10 mouse cellular contexts compared by ENCODE assay signal in genomic region chr16:10782377-10783151, GRCm38 (mm10). TPM values are rescaled to one million over a fixed set of nuclear protein-coding genes. Genes with fewer than 3 reads are reported as not detected.
DNase-seq lines count a peak whose midpoint lies in the region; ATAC-seq and TF ChIP-seq lines count a peak whose summit lies in the region.
"Had no signal": no experiment of that assay in that cellular context is flagged by ENCODE, and none has a peak within 500 bp of the region (broad histone marks: within the 10 kb centered on the region; RNA-seq: fewer than 3 reads in every experiment).

No protein-coding gene starts in this region.

- peaks cover 24% of the 10 kb centered on the region for H3K4me1 ChIP-seq in liver, embryonic 11.5 days (replicated peaks; ENCODE audit: control insufficient read depth, insufficient read depth, low read length)
- peaks cover 30% of the 10 kb centered on the region for H3K4me1 ChIP-seq in embryonic facial prominence, embryonic 12.5 days
- peaks cover 12% of the 10 kb centered on the region for H3K4me1 ChIP-seq in hindbrain, embryonic 16.5 days (ENCODE audit: control insufficient read depth, insufficient read depth, low read depth, low read length)

- peaks cover 5% of the 10 kb centered on the region for H3K79me2 ChIP-seq in myocyte (ENCODE audit: control insufficient read depth, insufficient read depth)

- H3K27me3 ChIP-seq in liver, embryonic 11.5 days (replicated peaks; ENCODE audit: control insufficient read depth, insufficient read depth, low read length) = peaks cover 27% of the 10 kb centered on the region
- H3K27me3 ChIP-seq in embryonic facial prominence, embryonic 12.5 days = no peaks in the 10 kb centered on the region
- no peaks in the 10 kb centered on the region for H3K27me3 ChIP-seq in hindbrain, embryonic 16.5 days (replicated peaks; ENCODE audit: control insufficient read depth, insufficient read depth, low read length)
- H3K27me3 ChIP-seq in myocyte (ENCODE audit: control insufficient read depth, insufficient read depth, insufficient read length) = no peaks in the 10 kb centered on the region

- no peak overlapping the region for H3ac ChIP-seq in myocyte (ENCODE audit: control insufficient read depth, insufficient read length)

- H3K4me3 ChIP-seq in liver, embryonic 11.5 days (ENCODE audit: low read depth, low read length) = no peak overlapping the region
- peak overlapping the region; percentile 52; the same call in 1 of the 2 replicates for H3K4me3 ChIP-seq in embryonic facial prominence, embryonic 12.5 days
- no peak overlapping the region; the same call in 1 of the 2 replicates for H3K4me3 ChIP-seq in hindbrain, embryonic 16.5 days (ENCODE audit: low read length)
- peak overlapping the region; percentile 64 for H3K4me3 ChIP-seq in myocyte

- no peak overlapping the region for H3K9ac ChIP-seq in liver, embryonic 11.5 days (ENCODE audit: low read depth, low read length)
- 0 out of 2 replicates have a peak overlapping the region, but pooled peaks have one; percentile 28 for H3K9ac ChIP-seq in embryonic facial prominence, embryonic 12.5 days
- peak overlapping the region; percentile 25; the same call in 1 of the 2 replicates for H3K9ac ChIP-seq in hindbrain, embryonic 16.5 days (ENCODE audit: low read depth, low read length)

- WGBS in liver, embryonic 11.5 days = 42% methylated on average over 6 of the region's 6 CpGs
- 41% methylated on average over 6 of the region's 6 CpGs for WGBS in embryonic facial prominence, embryonic 12.5 days
- 47% methylated on average over 6 of the region's 6 CpGs for WGBS in hindbrain, embryonic 16.5 days

- no peak for ATAC-seq in liver, embryonic 11.5 days (replicated peaks; ENCODE audit: low FRiP score)
- ATAC-seq in embryonic facial prominence, embryonic 12.5 days (ENCODE audit: insufficient number of reproducible peaks, insufficient read depth, low FRiP score, low TSS enrichment) = no peak
- ATAC-seq in hindbrain, embryonic 16.5 days = no peak
- ATAC-seq in frontal cortex, adult (ENCODE audit: low TSS enrichment) = no peak

- DNase-seq in liver, embryonic 11.5 days (ENCODE audit: low spot score) = no peak
- no peak for DNase-seq in liver
- DNase-seq in embryo, embryonic 9.5 days (ENCODE audit: extremely low spot score) = no peak
- DNase-seq in gastrocnemius, postnatal 14 days = no peak

- no peak overlapping the region; the same call in 1 of the 2 replicates for H3K27ac ChIP-seq in liver, embryonic 11.5 days (ENCODE audit: low read depth, low read length)
- peak overlapping the region; percentile 78 for H3K27ac ChIP-seq in embryonic facial prominence, embryonic 12.5 days
- H3K27ac ChIP-seq in hindbrain, embryonic 16.5 days (ENCODE audit: low read depth, low read length) = no peak overlapping the region

- no peaks in the 10 kb centered on the region for H3K9me3 ChIP-seq in liver, embryonic 11.5 days (ENCODE audit: control insufficient read depth, low read length)
- H3K9me3 ChIP-seq in embryonic facial prominence, embryonic 12.5 days = no peaks in the 10 kb centered on the region
- no peaks in the 10 kb centered on the region for H3K9me3 ChIP-seq in hindbrain, embryonic 16.5 days (ENCODE audit: control insufficient read depth, low read length)

- H3K4me2 ChIP-seq in liver, embryonic 11.5 days = peak overlapping the region; percentile 100
- peak overlapping the region; percentile 98 for H3K4me2 ChIP-seq in embryonic facial prominence, embryonic 12.5 days (replicated peaks)
- H3K4me2 ChIP-seq in hindbrain, embryonic 16.5 days (ENCODE audit: low read length) = peak overlapping the region; percentile 99
- peak overlapping the region; percentile 79 for H3K4me2 ChIP-seq in myocyte (ENCODE audit: low read depth)

- intact Hi-C loops in gastrocnemius, postnatal 14 days (cut with DNase I; ENCODE audit: low total_unique reads) = loop anchor here (5.0 kb wide), 1 partner anchor 140 kb away; no protein-coding TSS in a partner anchor

- no peak for TF ChIP-seq POLR2A in myocyte (IDR thresholded peaks at IDR 0.05; ENCODE audit: insufficient read length, low read depth)

- H3K36me3 ChIP-seq in liver, embryonic 11.5 days (ENCODE audit: control insufficient read depth, insufficient read depth, low read length) = no peaks in the 10 kb centered on the region
- H3K36me3 ChIP-seq in embryonic facial prominence, embryonic 12.5 days = no peaks in the 10 kb centered on the region
- H3K36me3 ChIP-seq in hindbrain, embryonic 16.5 days (ENCODE audit: control insufficient read depth, insufficient read depth, low read length) = no peaks in the 10 kb centered on the region
- H3K36me3 ChIP-seq in myocyte (ENCODE audit: control insufficient read depth, insufficient read depth) = no peaks in the 10 kb centered on the region

TF ChIP-seq in myocyte, 11 proteins besides CTCF, POLR2A, EP300 and RAD21:
- TF ChIP-seq TCF12 (IDR thresholded peaks at IDR 0.05; ENCODE audit: insufficient read depth, poor library complexity, severe bottlenecking) = no peak
- TF ChIP-seq SRF (IDR thresholded peaks at IDR 0.05; ENCODE audit: control insufficient read depth, insufficient read length, low read depth) = no peak
- TF ChIP-seq CEBPB (IDR thresholded peaks at IDR 0.05; ENCODE audit: insufficient read depth, poor library complexity, severe bottlenecking) = no peak
- no peak for TF ChIP-seq MAX (IDR thresholded peaks at IDR 0.05; ENCODE audit: low read depth)
- TF ChIP-seq USF1 (IDR thresholded peaks at IDR 0.05; ENCODE audit: low read depth) = no peak
- no peak for TF ChIP-seq MYOD1 (IDR thresholded peaks at IDR 0.05; ENCODE audit: control insufficient read depth in 1 of 3, insufficient read length in 2 of 3, low read depth in 2 of 3)
- no peak for TF ChIP-seq POLR2AphosphoS2 (IDR thresholded peaks at IDR 0.05; ENCODE audit: insufficient read length, low read depth)
- no peak for TF ChIP-seq TCF3 (IDR thresholded peaks at IDR 0.05; ENCODE audit: insufficient read length, low read depth)
- TF ChIP-seq E2F4 (IDR thresholded peaks at IDR 0.05; ENCODE audit: insufficient read depth) = no peak
TF ChIP-seq in myocyte: peak in this region for 0.

RNA-seq across cellular contexts. Expression of gene Socs1, which starts 2.8 kb away (rescaled TPM):
- 3.2 and 3.5 TPM in 2 replicates for polyA plus RNA-seq in liver, embryonic 11.5 days (2014; fragmentation: Nextera tagmentation; extraction: Ambion mirVana)
- 11.4 and 12.5 TPM in 2 replicates for polyA plus RNA-seq in embryonic facial prominence, embryonic 12.5 days (2016; fragmentation: Nextera tagmentation; extraction: Ambion mirVana)
- polyA plus RNA-seq in hindbrain, embryonic 16.5 days (2015; fragmentation: Nextera tagmentation; extraction: Ambion mirVana) = 4.6 and 4.9 TPM in 2 replicates
- polyA plus RNA-seq in myocyte (2012; fragmentation: generic; extraction: Trizol) = 1.7 TPM
- 1 to 10 TPM in 1 of 2 experiments, under 1 TPM in 1; 0.40 to 1.5 TPM for total RNA-seq in gastrocnemius, postnatal 14 days (2021)

RNA-seq across cellular contexts. Expression of gene Tnp2, which starts 5.9 kb away (rescaled TPM):
- polyA plus RNA-seq in liver, embryonic 11.5 days (2014; fragmentation: Nextera tagmentation; extraction: Ambion mirVana) = not detected in 2 replicates
- not detected in 2 replicates for polyA plus RNA-seq in embryonic facial prominence, embryonic 12.5 days (2016; fragmentation: Nextera tagmentation; extraction: Ambion mirVana)
- polyA plus RNA-seq in hindbrain, embryonic 16.5 days (2015; fragmentation: Nextera tagmentation; extraction: Ambion mirVana) = 0.30 TPM in 1 of 2 replicates, not detected in the other
- polyA plus RNA-seq in myocyte (2012; fragmentation: generic; extraction: Trizol) = 0.12 TPM
- total RNA-seq in gastrocnemius, postnatal 14 days (2021) = not detected
- polyA plus RNA-seq: cortical plate, adult 2 months; neural tube, embryonic 11.5 days had no signal

RNA-seq across cellular contexts. Expression of gene Prm3, which starts 8.2 kb away (rescaled TPM):
- polyA plus RNA-seq in liver, embryonic 11.5 days (2014; fragmentation: Nextera tagmentation; extraction: Ambion mirVana) = not detected in 2 replicates
- polyA plus RNA-seq in embryonic facial prominence, embryonic 12.5 days (2016; fragmentation: Nextera tagmentation; extraction: Ambion mirVana) = not detected in 2 replicates
- not detected in 2 replicates for polyA plus RNA-seq in hindbrain, embryonic 16.5 days (2015; fragmentation: Nextera tagmentation; extraction: Ambion mirVana)
- polyA plus RNA-seq in myocyte (2012; fragmentation: generic; extraction: Trizol) = not detected
- not detected for total RNA-seq in gastrocnemius, postnatal 14 days (2021)
- polyA plus RNA-seq: cortical plate, adult 2 months; neural tube, embryonic 11.5 days had no signal

RNA-seq across cellular contexts. Expression of gene Prm2, which starts 13.4 kb away (rescaled TPM):
- not detected in 2 replicates for polyA plus RNA-seq in liver, embryonic 11.5 days (2014; fragmentation: Nextera tagmentation; extraction: Ambion mirVana)
- not detected in 2 replicates for polyA plus RNA-seq in embryonic facial prominence, embryonic 12.5 days (2016; fragmentation: Nextera tagmentation; extraction: Ambion mirVana)
- not detected in 2 replicates for polyA plus RNA-seq in hindbrain, embryonic 16.5 days (2015; fragmentation: Nextera tagmentation; extraction: Ambion mirVana)
- polyA plus RNA-seq in myocyte (2012; fragmentation: generic; extraction: Trizol) = not detected
- total RNA-seq in gastrocnemius, postnatal 14 days (2021) = not detected
- polyA plus RNA-seq: cortical plate, adult 2 months; neural tube, embryonic 11.5 days had no signal

RNA-seq across cellular contexts. Expression of gene Prm1, which starts 23.1 kb away (rescaled TPM):
- polyA plus RNA-seq in liver, embryonic 11.5 days (2014; fragmentation: Nextera tagmentation; extraction: Ambion mirVana) = not detected in 2 replicates
- polyA plus RNA-seq in embryonic facial prominence, embryonic 12.5 days (2016; fragmentation: Nextera tagmentation; extraction: Ambion mirVana) = not detected in 2 replicates
- polyA plus RNA-seq in hindbrain, embryonic 16.5 days (2015; fragmentation: Nextera tagmentation; extraction: Ambion mirVana) = 0.51 TPM in 1 of 2 replicates, not detected in the other
- polyA plus RNA-seq in myocyte (2012; fragmentation: generic; extraction: Trizol) = not detected
- total RNA-seq in gastrocnemius, postnatal 14 days (2021) = not detected
- polyA plus RNA-seq: cortical plate, adult 2 months; neural tube, embryonic 11.5 days had no signal

Comparison
In these comparisons a context has a peak if more than half of its experiments do, and no peak if none do; other contexts are left out.
1. H3K4me3 ChIP-seq: peak in embryonic facial prominence, embryonic 12.5 days (single experiment) and myocyte (single experiment); none in liver, embryonic 11.5 days (single experiment) and hindbrain, embryonic 16.5 days (single experiment).
2. Peak in every context shown above with its lines, with median percentiles within 50 percentile points of each other: H3K4me2 ChIP-seq.